Mouse (Mus musculus) liver, embryonic 14 days (tissue): Measurements from ENCODE around the gene Kif26b. TPM values are rescaled to one million over a fixed set of nuclear protein-coding genes. Genes with fewer than 3 reads are reported as not detected.

Source experiments
- polyA plus RNA-seq: library from polyadenylated mRNA; depleted of rRNA; stranded (reverse); fragments of >200 nt; gene quantifications from 2 replicates; pipeline ENCODE4 v1.2.3, GENCODE M21; 2012; rRNA removed

Gene Kif26b
- 0.03 and 0.09 TPM in 2 replicates for polyA plus RNA-seq

DNA sequence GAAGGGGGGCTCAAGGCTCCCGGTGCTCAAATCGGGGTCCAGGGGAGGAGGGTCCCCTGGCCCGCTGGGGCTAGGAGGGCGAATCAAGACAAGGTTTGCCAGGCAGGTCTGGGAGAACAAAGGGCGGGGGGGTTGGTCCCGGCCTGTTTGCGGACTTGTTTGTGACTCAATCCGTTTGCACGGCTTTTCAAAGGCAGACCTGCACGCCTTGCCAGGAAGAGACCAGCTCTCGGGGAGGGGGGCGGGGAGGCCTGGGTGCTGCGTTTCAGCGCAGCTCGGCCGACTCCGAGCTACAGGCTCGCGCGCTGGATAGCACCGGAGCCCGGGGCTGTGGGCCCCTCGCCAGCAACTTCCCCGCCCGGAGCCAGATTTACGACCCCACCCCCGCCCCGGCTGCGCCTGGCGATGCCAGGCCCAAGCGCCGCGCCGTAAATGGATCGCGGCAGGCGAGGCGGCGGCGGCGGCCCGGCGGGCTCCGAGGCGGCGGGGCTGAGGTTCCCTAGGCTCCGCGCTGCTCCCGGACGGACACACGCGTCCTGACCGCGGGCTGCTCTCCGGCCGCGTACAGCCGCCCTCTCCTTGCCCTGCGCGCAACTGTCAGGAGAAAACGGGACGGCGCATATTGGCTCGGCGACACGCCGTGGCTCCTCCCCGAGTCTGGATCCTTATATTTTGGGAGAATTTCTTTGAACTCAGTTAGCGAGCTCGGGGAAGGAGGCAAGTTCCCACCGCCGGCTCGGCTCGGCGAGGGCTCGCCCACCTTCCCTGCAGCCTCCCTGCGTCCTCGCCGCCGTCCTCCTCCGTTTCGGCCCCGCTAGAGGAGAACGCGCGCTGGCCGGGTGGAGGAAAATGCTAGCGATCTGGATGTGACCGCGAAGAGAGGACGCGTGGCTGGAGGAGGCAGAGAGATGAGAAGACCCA, at the start of gene Kif26b:
Gene Kif26b (plus strand): TSS at position 695 of the 921 bp plus-strand sequence.

Other genes with a start within 250 kb of the Kif26b start
- gene Cox20, start 210.0 kb upstream of the Kif26b start, polyA plus RNA-seq: 51.7 and 54.3 TPM in 2 replicates
- gene Hnrnpu, start 191.3 kb upstream of the Kif26b start, polyA plus RNA-seq: 217 TPM in 2 replicates
- gene Efcab2, start 123.0 kb upstream of the Kif26b start, polyA plus RNA-seq: 0.74 and 0.94 TPM in 2 replicates